In genomic region chr11:81189103-81189502, GRCm38 (mm10) we compare ENCODE assay signal across 32 mouse cellular contexts.
A peak's percentile ranks its signal among the peaks of the same experiment; 100 is the strongest.
DNase-seq lines count a peak whose midpoint lies in the region; TF ChIP-seq lines count a peak whose summit lies in the region.
"Had no signal": no experiment of that assay in that cellular context is flagged by ENCODE, and none has a peak within 500 bp of the region (broad histone marks: within the 10 kb centered on the region; RNA-seq: fewer than 3 reads in every experiment).

No protein-coding gene starts in this region.

- DNase-seq in heart, adult 18-20 months: peak; percentile 7 to 13
- DNase-seq in heart, postnatal 36 days: no peak
- peak; percentile 29 to 35 for DNase-seq in left cerebral cortex, adult 2 months (ENCODE audit: extremely low spot score in 1 of 2, low spot score in 2 of 2)
- no peak for DNase-seq in left cerebral cortex, postnatal 14 days (ENCODE audit: low spot score in 2 of 2)
- DNase-seq in right cerebral cortex, adult 2 months (ENCODE audit: low spot score in 2 of 2): peak; percentile 33 to 56
- no peak for DNase-seq in right cerebral cortex, postnatal 4 days
- DNase-seq in telencephalon, adult 2 months (ENCODE audit: low read depth, low spot score): peak; percentile 34
- no peak for DNase-seq in kidney, postnatal 36 days
- DNase-seq: adrenal gland, adult 2 months; adrenal gland, postnatal 36 days; B cell, adult 2 months; cerebellum, adult 2 months; cerebellum, postnatal 14 days; gastrocnemius, postnatal 25 days; heart, adult 11 months; heart, postnatal 10 days; kidney, adult 11 months; kidney, postnatal 25 days; liver, embryonic 13.5 days; lung, adult 18-20 months; midbrain, embryonic 14.5 days; thymus, postnatal 14 days had no signal

- no peak overlapping the region for H3K4me3 ChIP-seq in left cerebral cortex, adult 2 months
- H3K4me3 ChIP-seq: embryonic facial prominence, embryonic 10.5 days; embryonic facial prominence, embryonic 15.5 days; forebrain, embryonic 13.5 days; heart, embryonic 13.5 days; hindbrain, embryonic 10.5 days; hindbrain, embryonic 15.5 days; kidney, embryonic 15.5 days; limb, embryonic 10.5 days; limb, embryonic 15.5 days; liver, embryonic 13.5 days; stomach, embryonic 15.5 days had no signal

- no peak for TF ChIP-seq CTCF in left cerebral cortex, adult 2 months (IDR thresholded peaks at IDR 0.05)

- peak overlapping the region; percentile 36 for H3K27ac ChIP-seq in left cerebral cortex, adult 2 months
- H3K27ac ChIP-seq: embryonic facial prominence, embryonic 10.5 days; embryonic facial prominence, embryonic 15.5 days; forebrain, embryonic 13.5 days; heart, embryonic 13.5 days; hindbrain, embryonic 10.5 days; hindbrain, embryonic 15.5 days; kidney, embryonic 15.5 days; limb, embryonic 10.5 days; limb, embryonic 15.5 days; liver, embryonic 13.5 days; stomach, embryonic 15.5 days had no signal

- intact Hi-C loops in heart, postnatal 36 days (cut with DNase I): no loop called here
- intact Hi-C loops in left cerebral cortex, adult 2 months (cut with DNase I): no loop called here
- intact Hi-C loops in left cerebral cortex, postnatal 14 days (cut with DNase I): no loop called here

Comparison
In these comparisons a context has a peak if more than half of its experiments do, and no peak if none do; other contexts are left out.
1. DNase-seq: peak in heart, adult 18-20 months (2 of 2), left cerebral cortex, adult 2 months (2 of 2), right cerebral cortex, adult 2 months (2 of 2) and telencephalon, adult 2 months (single experiment); none in heart, postnatal 36 days (0 of 2), left cerebral cortex, postnatal 14 days (0 of 2), right cerebral cortex, postnatal 4 days (single experiment) and kidney, postnatal 36 days (0 of 2).